Mouse (Mus musculus) ES-Bruce4 (cell line): Measurements from ENCODE around the gene Inpp5a.

Experiments
- CTCF ChIP-seq: IDR thresholded peaks from one replicate; pipeline ENCODE4 v1.8.1; 2011; ENCODE audit warnings: low read depth, low read length
- EP300 ChIP-seq: IDR thresholded peaks from 2 replicates; pipeline ENCODE4 v1.6.1; 2011; ENCODE audit warnings: low read depth, low read length; ENCODE audit not compliant: insufficient read depth

DNA sequence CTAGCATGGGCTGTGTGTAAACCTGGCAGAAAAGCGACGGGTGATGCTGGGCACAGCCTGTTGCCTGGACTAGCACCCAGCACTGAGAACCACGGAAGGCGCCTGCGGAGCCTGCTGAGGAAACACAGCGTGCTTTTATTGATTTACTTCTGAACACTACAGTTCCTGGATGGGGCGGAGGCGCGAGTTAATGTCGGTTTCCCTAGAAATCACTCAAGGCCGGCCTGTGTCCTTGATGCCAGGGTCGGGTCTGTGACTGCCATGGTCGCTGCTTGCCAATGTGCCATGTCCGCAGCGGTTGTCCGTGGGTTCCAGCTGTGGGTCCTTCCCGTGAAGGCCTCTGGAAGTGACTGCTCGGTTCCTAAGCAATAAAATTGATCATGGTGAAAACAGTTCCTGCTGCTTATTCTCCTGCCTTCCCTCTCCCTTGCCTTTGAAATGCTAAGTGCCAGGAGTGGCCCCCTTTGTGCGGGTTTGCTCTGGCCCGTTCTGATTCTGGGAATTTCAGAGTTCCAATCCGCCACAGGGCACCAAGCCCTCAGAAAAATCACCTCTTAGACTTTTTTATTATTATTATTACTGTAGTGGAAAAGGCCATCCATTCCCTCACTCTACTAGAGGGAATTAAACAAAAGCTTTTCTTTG, 190.5 kb downstream of the Inpp5a start:
- TF ChIP-seq EP300, result no peak
- no peak for TF ChIP-seq CTCF
